Mouse (Mus musculus): ENCODE data around the gene Igf2r.

Igf2r gene

GRCm38 (mm10) chr17:12782861-12783847, 13.7 kb upstream of the Igf2r start:
- DNase-seq (ENCODE audit: low spot score in 2 of 2), result no peak

GRCm38 (mm10) chr17:12781101-12781500, 11.6 kb upstream of the Igf2r start:
- no peak for DNase-seq (ENCODE audit: low spot score in 2 of 2)

DNA sequence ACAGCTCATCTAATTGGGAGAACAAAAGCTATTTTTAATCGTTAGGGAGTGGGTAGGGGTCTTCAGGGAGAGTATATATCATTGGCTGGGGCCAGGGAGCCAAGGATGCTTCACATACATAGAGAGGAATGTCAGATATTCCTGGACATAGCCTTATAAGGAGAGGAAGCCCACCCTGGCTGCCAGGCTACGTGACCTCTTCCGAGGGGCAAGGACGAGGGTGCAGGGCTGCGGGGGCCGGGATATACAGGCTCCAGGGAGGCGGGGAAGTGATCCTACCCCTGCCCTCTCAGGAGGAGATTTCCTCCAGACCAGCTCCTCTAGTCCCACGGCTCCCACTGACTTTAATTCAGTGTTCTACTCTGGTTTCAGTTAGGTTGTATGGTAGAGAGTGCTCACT, 10.7 kb upstream of the Igf2r start:
- no peak for DNase-seq (ENCODE audit: low spot score in 2 of 2)

GRCm38 (mm10) chr17:12779442-12779841, 10.0 kb upstream of the Igf2r start:
- DNase-seq (ENCODE audit: low spot score in 2 of 2), result no peak

DNA sequence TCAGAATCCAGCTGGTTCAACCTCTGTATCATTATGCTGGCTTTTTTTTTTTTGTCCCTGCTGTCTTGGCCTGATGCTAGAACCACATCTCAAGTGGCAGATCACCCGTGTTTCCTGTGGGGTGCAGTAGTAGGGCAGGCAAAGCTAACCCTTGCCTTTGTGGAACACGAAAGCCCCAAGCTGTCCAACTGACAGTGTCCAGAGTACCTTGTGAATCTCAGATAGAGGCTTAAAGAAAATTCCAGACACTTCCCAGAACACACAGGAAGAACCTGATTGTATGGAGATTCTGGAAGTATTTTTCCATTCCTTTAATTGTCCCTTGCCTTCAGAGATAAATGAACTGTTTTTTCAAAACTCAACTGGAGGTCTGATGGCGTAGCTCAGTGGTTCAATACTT, 4.5 kb upstream of the Igf2r start:
- DNase-seq (ENCODE audit: low spot score in 2 of 2), result no peak

DNA sequence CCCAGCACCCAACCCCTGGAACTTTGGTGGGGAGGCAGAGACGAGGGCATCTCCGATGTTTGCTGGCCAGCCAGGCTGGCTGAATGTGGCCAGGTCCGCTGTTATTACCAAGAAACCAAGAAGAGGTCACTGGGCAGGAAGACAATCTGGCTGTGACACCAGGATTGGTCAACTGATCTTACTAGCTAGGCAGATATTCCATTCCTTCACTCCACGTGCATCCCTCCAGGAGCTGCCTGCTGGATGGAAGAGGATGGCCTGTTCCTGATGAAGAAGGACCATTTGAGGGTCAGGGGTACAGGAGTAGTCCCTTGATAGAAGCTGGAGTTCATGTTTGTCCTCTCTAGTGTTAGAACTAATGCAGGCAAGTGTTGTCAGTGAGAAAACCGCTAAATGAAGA, 1.0 kb upstream of the Igf2r start:
- no peak for DNase-seq (ENCODE audit: low spot score in 2 of 2)

DNA sequence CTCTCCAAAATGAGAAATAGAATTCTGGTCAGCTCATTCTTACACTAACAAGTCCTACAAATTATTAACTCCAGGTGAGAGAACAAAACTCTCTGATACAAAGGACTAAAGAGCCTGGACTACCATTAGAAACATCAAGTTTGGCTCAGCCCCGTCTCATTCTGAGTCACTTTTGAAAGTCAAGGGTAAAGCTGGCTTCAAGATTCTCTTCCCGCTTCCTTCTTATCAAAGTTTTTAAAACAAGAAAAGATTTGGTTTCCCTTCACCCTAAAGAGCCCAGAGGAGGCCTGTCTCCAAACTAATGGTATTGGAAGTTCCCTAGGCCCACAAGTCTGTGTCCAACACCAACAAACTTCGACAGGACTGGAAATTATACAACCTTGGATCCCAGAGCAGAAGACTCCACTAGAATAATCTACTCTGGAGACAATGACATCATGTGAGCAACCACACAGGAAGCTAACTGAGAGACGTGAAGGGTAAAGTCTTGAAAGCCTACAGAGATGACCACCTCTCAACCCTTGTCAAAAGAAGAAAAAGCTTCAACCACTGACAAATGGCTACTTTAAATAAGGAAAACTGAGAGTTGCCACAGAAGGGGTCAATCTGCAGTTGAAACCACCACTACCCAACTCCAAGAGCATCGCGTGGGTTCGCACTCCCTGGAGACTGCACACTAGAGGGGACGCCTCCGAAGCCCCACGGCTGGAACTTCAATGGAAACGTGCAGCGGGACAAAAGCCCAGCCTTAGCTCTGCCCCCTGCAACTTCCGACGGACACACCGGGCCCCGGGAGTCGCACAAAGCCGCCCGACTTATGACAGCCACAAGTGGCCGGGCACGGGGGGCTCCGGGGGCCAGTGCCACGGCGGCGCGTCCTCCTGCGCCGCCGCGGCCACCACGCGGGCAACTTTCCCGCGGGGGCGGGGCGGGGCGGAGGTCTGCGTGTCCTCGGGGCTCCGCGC, 767 bp downstream of the Igf2r start:
- DNase-seq (ENCODE audit: low spot score in 2 of 2), result no peak

GRCm38 (mm10) chr17:12767294-12767852, 2.1 kb downstream of the Igf2r start:
- DNase-seq (ENCODE audit: low spot score in 2 of 2), result no peak

DNA sequence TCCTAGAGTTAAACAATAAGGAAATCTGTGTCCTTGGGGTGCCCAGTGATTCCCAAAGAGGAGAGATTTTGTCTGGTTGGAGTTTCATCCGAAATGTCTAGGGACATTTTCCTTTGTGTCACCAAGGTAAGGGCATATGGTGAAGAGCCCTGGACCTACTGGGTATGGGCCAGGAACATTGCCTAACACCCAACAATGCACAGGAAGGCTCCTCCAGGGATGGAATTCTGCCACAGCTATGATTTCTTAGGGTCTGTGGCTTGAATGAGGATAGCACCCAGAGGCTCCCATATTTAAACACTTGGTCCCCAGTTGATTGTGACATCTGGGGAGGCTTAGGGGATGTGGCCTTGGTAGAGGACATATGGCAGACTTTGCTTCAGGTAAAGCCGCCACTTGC, 6.1 kb downstream of the Igf2r start:
- DNase-seq (ENCODE audit: low spot score in 2 of 2), result no peak

DNA sequence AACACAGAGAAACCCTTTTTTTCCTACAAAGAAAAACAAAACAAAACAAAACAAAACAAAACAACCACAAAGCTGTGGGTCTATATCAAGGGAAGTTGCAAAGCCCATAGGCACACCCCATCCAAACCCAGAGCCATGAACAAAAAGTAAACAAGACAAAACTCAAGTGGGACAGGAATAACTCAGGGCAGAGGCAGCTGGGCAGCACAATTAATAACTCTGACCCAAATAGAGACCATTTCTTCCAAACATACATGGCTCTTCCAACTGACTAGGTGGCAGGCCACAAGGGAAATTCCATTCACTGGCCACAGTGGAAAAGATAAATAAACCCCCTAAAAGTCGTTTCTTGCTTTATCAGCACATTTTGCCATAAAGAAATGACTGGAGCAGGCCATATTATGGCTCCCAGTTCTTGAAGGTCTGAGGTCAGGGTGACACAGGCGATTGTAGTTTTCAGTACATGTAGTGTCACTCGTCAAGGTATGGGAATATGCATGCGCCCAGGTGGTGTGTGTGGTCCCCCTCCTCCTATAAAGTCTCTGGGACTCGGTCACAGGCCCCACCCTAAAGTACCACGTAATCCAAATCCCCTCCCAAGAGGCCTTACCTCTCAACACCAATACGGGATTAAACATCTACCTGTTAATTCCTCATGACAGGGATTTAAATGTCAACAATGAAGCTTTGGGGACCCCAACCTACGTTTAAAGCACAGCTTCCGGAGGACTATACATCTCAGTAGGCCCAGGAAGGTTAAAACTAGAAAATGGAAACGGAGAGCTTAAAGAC, 8.9 kb downstream of the Igf2r start:
- no peak for DNase-seq (ENCODE audit: low spot score in 2 of 2)

GRCm38 (mm10) chr17:12759646-12760074, 9.8 kb downstream of the Igf2r start:
- DNase-seq (ENCODE audit: low spot score in 2 of 2), result no peak

DNA sequence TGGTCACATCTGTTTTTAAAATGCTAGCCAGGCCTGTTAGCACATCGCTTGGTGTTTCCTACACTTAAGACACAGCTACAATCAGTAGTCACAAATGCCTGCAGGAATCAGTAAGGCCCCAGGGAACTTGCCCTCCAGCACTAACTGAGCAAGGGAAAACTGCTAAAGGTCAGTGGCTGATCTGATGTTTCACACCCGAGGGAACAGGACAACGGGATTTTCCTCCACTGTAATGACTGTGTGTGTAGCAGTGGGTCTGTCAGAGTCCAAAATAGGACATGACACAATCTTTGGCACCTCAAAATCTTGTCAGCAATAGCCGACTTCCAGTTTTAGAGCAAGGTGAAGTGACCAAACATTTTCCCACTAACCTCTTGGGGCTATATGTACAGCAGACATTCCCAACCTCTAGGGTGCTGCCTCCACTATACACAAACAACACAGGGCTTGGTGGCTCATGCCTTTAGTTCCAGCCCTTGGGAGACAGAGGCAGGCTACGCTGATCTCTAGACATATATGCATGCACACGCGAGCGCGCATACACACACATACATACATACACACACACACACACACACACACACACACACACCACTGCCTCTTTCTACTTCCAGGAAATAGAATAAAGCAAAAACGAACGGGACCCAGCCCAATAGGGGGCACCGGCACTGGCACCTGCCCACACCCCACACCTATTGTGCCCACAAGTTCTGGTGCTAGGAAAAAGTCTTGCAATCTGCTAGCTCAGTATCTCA, 10.6 kb downstream of the Igf2r start:
- DNase-seq (ENCODE audit: low spot score in 2 of 2), result no peak

DNA sequence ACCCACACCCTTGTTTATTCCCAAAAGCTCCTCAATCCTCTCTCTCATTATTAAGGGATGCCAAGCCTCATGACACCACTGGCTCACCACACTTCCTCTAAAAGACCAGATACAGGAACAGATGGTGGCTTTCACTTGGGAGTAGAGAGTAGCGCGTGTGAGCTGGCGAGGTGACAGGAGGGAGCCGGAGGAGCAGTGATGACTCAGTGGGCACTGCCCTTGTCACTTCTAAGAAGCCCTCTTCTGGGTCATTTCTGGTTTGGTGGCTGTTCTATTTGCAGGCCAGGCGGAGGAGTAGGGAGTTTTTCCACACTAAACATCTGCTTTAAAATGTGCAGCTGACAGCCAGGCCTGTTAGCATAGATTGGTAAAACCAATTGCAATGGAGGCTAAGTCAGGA, 11.5 kb downstream of the Igf2r start:
- DNase-seq (ENCODE audit: low spot score in 2 of 2), result no peak

GRCm38 (mm10) chr17:12757161-12757560, 12.3 kb downstream of the Igf2r start:
- DNase-seq (ENCODE audit: low spot score in 2 of 2), result no peak

DNA sequence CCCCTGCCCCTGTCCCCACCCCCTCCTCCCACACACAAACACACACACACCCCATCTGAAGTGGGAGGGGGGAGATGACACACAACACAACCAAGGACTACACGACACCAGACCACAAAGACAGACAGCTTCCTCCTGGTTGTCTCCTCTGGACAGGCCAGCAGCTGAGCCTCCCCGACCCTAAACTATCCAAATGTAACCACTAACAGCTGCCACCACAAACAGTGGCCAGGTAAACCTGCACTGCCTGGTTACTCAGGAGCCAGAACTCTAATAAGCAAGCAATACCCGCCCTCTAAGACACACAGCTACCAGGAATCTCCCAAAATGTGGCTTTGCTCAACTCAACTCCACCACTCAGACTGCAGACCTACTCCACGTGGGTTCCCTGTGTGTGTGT, 13.5 kb downstream of the Igf2r start:
- no peak for DNase-seq (ENCODE audit: low spot score in 2 of 2)

GRCm38 (mm10) chr17:12755146-12755545, 14.3 kb downstream of the Igf2r start:
- no peak for DNase-seq (ENCODE audit: low spot score in 2 of 2)

- no peak for DNase-seq (ENCODE audit: low spot score in 2 of 2)
Measured at GRCm38 (mm10) chr17:12754243-12755007, 15.0 kb downstream of the Igf2r start.

DNA sequence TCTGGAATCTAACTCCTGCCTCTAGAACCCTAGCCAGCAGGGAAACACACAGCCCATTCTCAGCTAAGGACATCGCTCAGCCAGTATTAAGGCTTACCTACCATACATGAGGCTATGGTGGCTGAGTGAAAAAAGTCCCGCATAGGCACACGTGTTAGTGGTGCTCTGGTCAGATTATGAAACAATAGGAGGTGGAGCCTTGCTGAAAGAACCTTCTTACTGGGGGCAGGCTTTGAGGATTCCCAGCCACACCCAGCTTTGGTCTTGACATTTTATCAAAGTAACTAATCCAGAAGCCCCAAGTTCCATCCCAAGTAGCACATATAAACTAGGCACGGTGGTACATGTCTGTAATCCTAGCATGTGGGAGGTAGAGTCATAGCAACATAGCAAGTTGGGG, 16.4 kb downstream of the Igf2r start:
- DNase-seq (ENCODE audit: low spot score in 2 of 2), result no peak

DNA sequence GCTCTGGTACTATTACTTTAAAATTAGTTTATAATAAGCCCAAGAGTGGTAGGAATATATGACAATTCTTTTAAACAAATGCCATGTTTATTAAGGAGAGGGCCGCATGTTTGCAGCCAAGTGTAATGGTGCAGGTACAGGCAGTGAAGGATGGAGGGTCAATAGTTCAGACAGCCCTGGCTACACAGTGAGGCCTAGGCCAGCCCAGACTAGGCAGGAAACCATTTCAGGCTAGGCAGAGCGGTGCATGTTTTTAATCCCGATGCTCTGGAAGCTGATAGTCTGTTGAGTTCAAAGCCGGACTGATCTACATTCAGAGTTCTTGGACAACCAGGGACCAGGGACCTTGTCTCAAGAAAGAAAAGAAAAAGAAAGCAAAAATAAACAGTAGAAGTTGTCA, 17.8 kb downstream of the Igf2r start:
- DNase-seq (ENCODE audit: low spot score in 2 of 2), result no peak

DNA sequence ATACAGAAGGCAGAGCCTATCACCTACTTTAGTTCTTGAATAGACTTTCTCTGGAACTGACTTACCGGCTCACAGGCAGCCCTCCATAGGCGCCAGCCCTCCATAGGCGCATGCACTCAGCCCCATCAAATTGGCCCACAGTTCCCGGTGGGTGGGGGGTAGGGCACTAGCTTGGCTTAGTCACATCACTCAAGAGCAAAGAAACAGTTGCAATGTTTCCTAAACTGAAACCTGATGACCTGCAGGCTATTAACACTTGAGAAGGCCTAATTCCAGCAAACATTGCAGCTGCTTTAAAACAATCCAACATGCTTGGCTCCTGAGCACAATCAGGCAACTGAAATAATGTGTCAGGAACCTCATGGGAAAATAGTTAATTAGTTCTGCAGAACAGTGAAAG, 18.2 kb downstream of the Igf2r start:
- DNase-seq (ENCODE audit: low spot score in 2 of 2), result no peak

Data from urinary bladder, adult 18-20 months (tissue).